Mouse (Mus musculus) neural tube, embryonic 13.5 days (tissue): ENCODE measurements around the gene Cd300lf. TPM values are rescaled to one million over a fixed set of nuclear protein-coding genes. Genes with fewer than 3 reads are reported as not detected.

Experiments
- ATAC-seq: fragments of 200-750 bp; cut with Nextera tagmentation; 2 replicates; pipeline ENCODE4 v1.8.0; 2017; ENCODE audit warnings: low read depth, mild to moderate bottlenecking, moderate TSS enrichment, moderate library complexity
- H3K27ac ChIP-seq: fragments of 300-500 bp; sonication (generic); replicated peaks from 2 replicates; pipeline ENCODE4 v1.5.1; 2015; ENCODE audit warnings: moderate library complexity, mild to moderate bottlenecking, inconsistent platforms
- H3K27me3 ChIP-seq: fragments of 300-500 bp; sonication (generic); 2 replicates; pipeline ENCODE4 v1.6.1; 2015; ENCODE audit warnings: mild to moderate bottlenecking, inconsistent platforms
- H3K36me3 ChIP-seq: fragments of 300-500 bp; sonication (generic); 2 replicates; pipeline ENCODE4 v1.6.1; 2015; ENCODE audit warnings: mild to moderate bottlenecking, inconsistent platforms
- H3K4me1 ChIP-seq: fragments of 300-500 bp; sonication (generic); replicated peaks from 2 replicates; pipeline ENCODE4 v1.6.1; 2015; ENCODE audit warnings: inconsistent platforms
- H3K4me2 ChIP-seq: fragments of 300-500 bp; sonication (generic); 2 replicates; pipeline ENCODE4 v1.6.1; 2015; ENCODE audit warnings: inconsistent platforms, mild to moderate bottlenecking, moderate library complexity
- H3K4me3 ChIP-seq: fragments of 300-500 bp; sonication (generic); 2 replicates; pipeline ENCODE4 v1.5.1; 2015; ENCODE audit warnings: mild to moderate bottlenecking, inconsistent platforms
- H3K9ac ChIP-seq: fragments of 300-500 bp; sonication (generic); 2 replicates; pipeline ENCODE4 v1.6.1; 2015; ENCODE audit warnings: moderate library complexity, mild to moderate bottlenecking, inconsistent platforms
- H3K9me3 ChIP-seq: fragments of 300-500 bp; sonication (generic); 2 replicates; pipeline ENCODE4 v1.6.1; 2016; ENCODE audit warnings: inconsistent platforms
- WGBS: fragments of 180-500 bp; shearing (Covaris S2); methylation state at CpG from one replicate; pipeline ENCODE4 v1.1.7; 2015; 5-methylcytosine and 5-hydroxymethylcytosine counted together
- polyA plus RNA-seq: library from polyadenylated mRNA; unstranded; fragments of >200 nt; fragmentation: Nextera tagmentation; extraction: Ambion mirVana; gene quantifications from 2 replicates; pipeline ENCODE4 v1.2.1, GENCODE M21; 2015

Cd300lf gene
- polyA plus RNA-seq, 1 experiment from 2014 or later: 0.14 TPM

DNA sequence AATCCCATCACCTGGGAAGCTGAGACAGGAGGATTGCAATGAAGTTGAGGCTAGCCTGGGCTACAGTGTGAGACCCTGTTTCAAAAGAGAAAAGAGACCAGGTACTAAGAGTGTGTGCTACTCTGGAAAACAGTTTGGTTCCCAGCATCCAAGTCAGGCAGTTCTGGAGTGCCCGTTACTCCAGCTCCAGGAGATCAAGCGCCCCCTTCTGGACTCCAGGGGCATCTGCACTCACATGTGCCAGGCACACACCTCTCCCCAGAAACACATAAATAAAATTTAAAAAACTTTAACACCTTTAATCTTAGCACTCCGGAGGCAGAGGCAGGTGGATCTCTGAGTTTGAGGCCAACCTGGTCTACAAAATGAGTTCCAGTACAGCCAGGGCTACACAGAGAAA is 52.4 kb downstream of the Cd300lf start:
- Histone ChIP-seq H3K36me3 (no peaks in the 10 kb centered on the region), H3K4me1 (peaks cover 18% of the 10 kb centered on the region), H3K27ac (no peak overlapping the region), H3K9ac (no peak overlapping the region), H3K4me2 (no peak overlapping the region), H3K9me3 (no peaks in the 10 kb centered on the region), H3K4me3 (no peak overlapping the region), H3K27me3 (peaks cover 17% of the 10 kb centered on the region; the same call in 1 of the 2 replicates)
- no peak for ATAC-seq
- WGBS: 65% methylated on average over 3 of the region's 3 CpGs

- Histone ChIP-seq H3K4me2 (no peak overlapping the region), H3K9me3 (no peaks in the 10 kb centered on the region), H3K27me3 (peaks cover 20% of the 10 kb centered on the region; the same call in 1 of the 2 replicates), H3K36me3 (no peaks in the 10 kb centered on the region), H3K27ac (no peak overlapping the region), H3K4me3 (no peak overlapping the region), H3K4me1 (peaks cover 18% of the 10 kb centered on the region), H3K9ac (no peak overlapping the region)
- ATAC-seq: no peak
- WGBS: 35% methylated on average over 13 of the region's 13 CpGs
Observed at GRCm38 (mm10) chr11:115080886-115081285, 52.9 kb downstream of the Cd300lf start.

- no peak overlapping the region for H3K9ac ChIP-seq
- no peaks in the 10 kb centered on the region for H3K9me3 ChIP-seq
- H3K36me3 ChIP-seq: no peaks in the 10 kb centered on the region
- no peak overlapping the region for H3K4me2 ChIP-seq
- H3K4me1 ChIP-seq: peaks cover 4% of the 10 kb centered on the region; the same call in 1 of the 2 replicates
- H3K27me3 ChIP-seq: peaks cover 25% of the 10 kb centered on the region
- ATAC-seq: no peak
- H3K27ac ChIP-seq: no peak overlapping the region
- H3K4me3 ChIP-seq: no peak overlapping the region
- WGBS: 81% methylated on average over 5 of the region's 5 CpGs
Observed at GRCm38 (mm10) chr11:115078680-115079079, 55.1 kb downstream of the Cd300lf start.

- no peak overlapping the region for H3K27ac ChIP-seq
- no peak overlapping the region for H3K4me2 ChIP-seq
- H3K36me3 ChIP-seq: no peaks in the 10 kb centered on the region
- no peaks in the 10 kb centered on the region for H3K9me3 ChIP-seq
- H3K4me1 ChIP-seq: no peaks in the 10 kb centered on the region
- no peak overlapping the region for H3K9ac ChIP-seq
- H3K27me3 ChIP-seq: peaks cover 34% of the 10 kb centered on the region
- no peak for ATAC-seq
- no peak overlapping the region for H3K4me3 ChIP-seq
- 96% methylated on average over 1 of the region's 1 CpGs for WGBS
Observed at GRCm38 (mm10) chr11:115077436-115077835, 56.4 kb downstream of the Cd300lf start.

DNA sequence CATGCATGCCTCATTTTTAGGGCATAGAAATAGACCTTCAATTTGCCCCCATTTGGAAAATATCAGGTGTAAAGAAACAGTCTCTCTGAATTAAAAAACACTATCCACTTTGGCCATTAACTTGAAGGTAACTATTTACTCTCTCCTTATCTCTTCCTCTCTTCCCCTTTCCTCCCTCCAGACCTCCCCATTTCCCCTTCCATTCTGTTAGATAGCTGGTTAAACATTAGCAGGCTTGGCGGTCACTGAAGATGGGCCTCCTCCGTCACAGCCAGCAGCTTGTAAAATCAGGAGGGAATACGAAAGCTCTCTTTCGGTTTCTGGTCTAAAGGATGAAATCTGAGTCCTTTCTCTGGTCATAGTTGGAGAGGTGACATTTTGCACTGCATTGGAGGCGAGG is 57.9 kb downstream of the Cd300lf start:
- 44% methylated on average over 5 of the region's 5 CpGs for WGBS
- Histone ChIP-seq H3K9me3 (no peaks in the 10 kb centered on the region), H3K4me3 (no peak overlapping the region), H3K4me2 (no peak overlapping the region), H3K27ac (no peak overlapping the region), H3K4me1 (peaks cover 14% of the 10 kb centered on the region), H3K9ac (no peak overlapping the region), H3K27me3 (peaks cover 24% of the 10 kb centered on the region), H3K36me3 (no peaks in the 10 kb centered on the region)
- no peak for ATAC-seq

GRCm38 (mm10) chr11:115075407-115075806 is 58.4 kb downstream of the Cd300lf start:
- H3K9ac ChIP-seq: no peak overlapping the region
- no peak overlapping the region for H3K4me3 ChIP-seq
- H3K27me3 ChIP-seq: peaks cover 28% of the 10 kb centered on the region
- no peak for ATAC-seq
- H3K9me3 ChIP-seq: no peaks in the 10 kb centered on the region
- H3K36me3 ChIP-seq: no peaks in the 10 kb centered on the region
- WGBS: 74% methylated on average over 7 of the region's 7 CpGs
- no peak overlapping the region for H3K4me2 ChIP-seq
- H3K27ac ChIP-seq: no peak overlapping the region
- H3K4me1 ChIP-seq: peaks cover 18% of the 10 kb centered on the region

DNA sequence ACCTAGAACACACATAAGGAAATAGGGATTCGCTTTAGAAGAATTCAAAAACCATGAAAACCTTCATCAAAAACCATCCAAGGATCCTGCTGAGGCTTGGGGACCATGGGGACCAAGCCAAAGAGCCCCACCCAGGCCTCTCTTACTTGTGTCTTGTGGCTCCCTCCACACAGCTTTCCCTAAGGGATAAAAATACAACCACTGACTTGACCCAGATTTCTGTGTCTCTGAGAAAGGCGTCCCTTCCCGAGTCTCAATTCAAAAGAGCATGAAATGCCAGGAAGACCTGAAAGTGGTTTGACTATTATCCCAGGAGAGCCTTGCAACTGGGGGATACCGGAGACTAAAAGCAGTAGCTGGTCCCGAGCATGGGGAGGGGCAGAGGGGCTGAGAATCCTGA is 60.8 kb downstream of the Cd300lf start:
- Histone ChIP-seq H3K4me3 (no peak overlapping the region), H3K27me3 (peaks cover 52% of the 10 kb centered on the region), H3K4me1 (peaks cover 19% of the 10 kb centered on the region), H3K4me2 (no peak overlapping the region), H3K36me3 (no peaks in the 10 kb centered on the region), H3K9me3 (no peaks in the 10 kb centered on the region), H3K27ac (no peak overlapping the region), H3K9ac (no peak overlapping the region)
- ATAC-seq: no peak
- WGBS: 64% methylated on average over 5 of the region's 5 CpGs

DNA sequence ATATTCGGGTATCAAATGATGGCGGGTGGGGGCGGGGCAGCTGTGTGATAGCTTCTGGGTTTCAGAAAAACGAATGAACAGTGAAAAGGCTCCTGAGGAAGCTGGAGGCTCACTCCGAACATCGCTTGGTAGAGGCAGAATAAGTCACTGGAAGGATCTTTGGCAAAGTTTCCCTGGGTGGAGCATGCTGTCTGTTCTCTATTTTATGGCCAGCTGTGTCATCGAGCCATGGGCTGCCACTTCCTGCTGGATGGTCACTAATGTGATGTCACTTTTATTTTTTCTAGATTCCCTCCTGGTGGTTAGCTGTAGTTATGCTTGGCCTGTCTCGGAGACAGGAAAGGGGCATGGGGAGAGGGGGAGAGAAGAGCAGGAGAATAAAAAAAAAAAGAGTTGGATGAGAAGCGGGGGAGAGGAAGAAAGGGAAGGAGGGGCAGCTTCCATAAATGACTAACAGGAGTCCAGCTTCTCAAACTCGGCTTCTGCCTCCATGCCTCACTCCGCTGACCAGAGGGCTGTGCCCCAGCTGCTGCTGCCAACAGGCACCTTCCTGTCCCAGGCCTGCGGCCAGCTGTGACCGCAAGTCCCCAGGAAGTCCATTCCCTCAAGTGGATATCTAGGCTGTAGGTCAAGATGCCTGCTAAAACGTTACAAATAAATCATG is 62.0 kb downstream of the Cd300lf start:
- H3K4me1 ChIP-seq: peaks cover 19% of the 10 kb centered on the region
- 15% methylated on average over 13 of the region's 14 CpGs for WGBS
- ATAC-seq: no peak
- peak overlapping the region; percentile 57 for H3K27ac ChIP-seq
- H3K4me2 ChIP-seq: peak overlapping the region; percentile 47
- 0 out of 2 replicates have a peak overlapping the region, but pooled peaks have one; percentile 19 for H3K9ac ChIP-seq
- no peaks in the 10 kb centered on the region for H3K36me3 ChIP-seq
- H3K27me3 ChIP-seq: peaks cover 57% of the 10 kb centered on the region
- H3K4me3 ChIP-seq: peak overlapping the region; percentile 5; the same call in 1 of the 2 replicates
- H3K9me3 ChIP-seq: no peaks in the 10 kb centered on the region

DNA sequence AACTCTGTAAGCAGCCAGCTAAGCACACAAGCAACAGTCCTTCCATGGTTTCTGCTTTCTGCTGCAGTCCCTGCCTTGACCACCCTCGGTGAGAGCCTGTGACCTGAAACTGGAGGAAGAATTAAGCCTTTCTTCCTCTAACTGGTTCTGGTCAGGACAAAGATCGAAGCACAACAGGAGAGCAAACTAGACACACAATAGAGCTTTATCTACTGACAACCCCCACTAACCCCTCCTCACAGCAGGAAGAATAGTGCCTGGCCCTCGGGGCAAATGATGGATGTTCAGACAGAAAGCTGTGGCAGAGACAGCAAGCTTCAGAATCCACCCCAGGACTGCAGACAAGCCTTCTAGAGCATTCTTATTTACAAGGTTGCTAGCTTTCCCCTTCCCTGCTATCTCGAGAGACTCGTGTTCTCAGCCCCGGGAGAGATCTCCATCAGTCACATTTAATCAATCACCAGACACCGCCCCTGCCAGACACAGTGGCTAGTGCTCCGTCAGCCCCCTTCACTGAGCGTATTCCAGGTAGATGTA is 62.7 kb downstream of the Cd300lf start:
- Histone ChIP-seq H3K36me3 (no peaks in the 10 kb centered on the region), H3K4me3 (peak overlapping the region; percentile 5; the same call in 1 of the 2 replicates), H3K4me2 (peak overlapping the region; percentile 47), H3K9ac (0 out of 2 replicates have a peak overlapping the region, but pooled peaks have one; percentile 19), H3K27ac (peak overlapping the region; percentile 57), H3K9me3 (no peaks in the 10 kb centered on the region), H3K4me1 (peaks cover 19% of the 10 kb centered on the region), H3K27me3 (peaks cover 55% of the 10 kb centered on the region)
- WGBS: 3% methylated on average over 9 of the region's 9 CpGs
- ATAC-seq: peak; percentile 40; the same call in 1 of the 2 replicates

DNA sequence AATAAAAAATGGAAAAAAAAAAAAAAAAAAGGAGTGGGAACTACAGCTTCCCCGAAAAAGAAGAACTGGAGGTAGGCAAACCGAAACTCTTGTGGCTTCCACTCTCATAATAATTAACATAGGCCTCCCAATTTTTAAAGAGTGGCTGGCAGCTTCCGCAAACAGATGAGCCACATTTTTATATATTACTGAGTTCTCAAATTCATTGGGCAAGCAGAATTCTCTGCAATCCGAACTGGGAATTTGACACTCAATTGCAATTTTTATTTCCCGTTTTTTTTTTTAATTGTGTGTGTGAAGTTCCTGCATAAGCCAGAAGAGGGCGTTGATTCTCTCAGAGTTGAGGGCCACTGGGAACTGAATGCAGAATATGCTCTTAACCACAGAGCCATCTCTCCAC is 67.0 kb downstream of the Cd300lf start:
- Histone ChIP-seq H3K36me3 (no peaks in the 10 kb centered on the region), H3K27me3 (peaks cover 38% of the 10 kb centered on the region), H3K4me1 (peaks cover 14% of the 10 kb centered on the region), H3K4me3 (no peak overlapping the region), H3K9ac (no peak overlapping the region), H3K27ac (no peak overlapping the region), H3K9me3 (no peaks in the 10 kb centered on the region), H3K4me2 (no peak overlapping the region)
- WGBS: 73% methylated on average over 6 of the region's 6 CpGs
- no peak for ATAC-seq
